Comparison of ENCODE assay signal across 20 mouse cellular contexts in the genomic region with DNA sequence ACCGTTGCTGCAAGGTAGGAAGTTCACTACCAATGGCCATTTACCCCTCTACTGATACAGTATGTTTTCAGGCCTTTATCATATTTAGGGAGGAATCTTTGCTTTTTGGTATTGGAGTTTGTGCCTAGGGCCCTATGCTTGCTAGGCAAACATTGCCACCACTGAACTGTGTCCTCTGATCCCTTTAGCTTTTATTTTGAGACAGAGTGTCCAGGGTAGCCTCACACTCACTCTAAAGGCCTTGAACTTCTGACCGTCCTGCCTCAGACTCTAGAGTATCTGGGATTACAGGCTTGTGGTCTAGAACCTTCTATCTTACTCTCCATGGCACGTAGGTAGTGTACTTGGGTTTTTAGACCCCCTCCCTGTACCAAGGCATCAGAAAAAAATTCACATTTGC. TPM values are rescaled to one million over a fixed set of nuclear protein-coding genes. Genes with fewer than 3 reads are reported as not detected.
"Had no signal": no experiment of that assay in that cellular context is flagged by ENCODE, and none has a peak within 500 bp of the region (broad histone marks: within the 10 kb centered on the region; RNA-seq: fewer than 3 reads in every experiment).

No protein-coding gene starts in this region.

- ATAC-seq: midbrain, embryonic 16.5 days had no signal

- H3K4me2 ChIP-seq: limb, embryonic 12.5 days; liver, embryonic 13.5 days; midbrain, embryonic 12.5 days; neural tube, embryonic 13.5 days; neural tube, embryonic 15.5 days had no signal

- H3K9me3 ChIP-seq: liver, embryonic 13.5 days; midbrain, embryonic 10.5 days; midbrain, embryonic 12.5 days; neural tube, embryonic 13.5 days; neural tube, embryonic 15.5 days had no signal

- H3K36me3 ChIP-seq: limb, embryonic 12.5 days; liver, embryonic 13.5 days; midbrain, embryonic 10.5 days; midbrain, embryonic 12.5 days; neural tube, embryonic 13.5 days; neural tube, embryonic 15.5 days had no signal

- H3K27ac ChIP-seq: limb, embryonic 12.5 days; liver, embryonic 13.5 days; midbrain, embryonic 10.5 days; midbrain, embryonic 12.5 days; neural tube, embryonic 13.5 days; neural tube, embryonic 15.5 days had no signal

- H3K4me3 ChIP-seq: limb, embryonic 12.5 days; liver, embryonic 13.5 days; midbrain, embryonic 10.5 days; midbrain, embryonic 12.5 days; myocyte; neural tube, embryonic 13.5 days; neural tube, embryonic 15.5 days had no signal

- DNase-seq: liver, embryonic 13.5 days; lung, postnatal 10 days; midbrain, embryonic 14.5 days; retina, postnatal 1 day; right cerebral cortex, adult 18-20 months; right cerebral cortex, postnatal 25 days; right cerebral cortex, postnatal 4 days; spleen, adult 18-20 months; thymus, adult 18-20 months; thymus, postnatal 14 days; thymus, postnatal 36 days had no signal

- H3K9ac ChIP-seq: limb, embryonic 12.5 days; liver, embryonic 13.5 days; midbrain, embryonic 12.5 days; neural tube, embryonic 13.5 days; neural tube, embryonic 15.5 days had no signal

RNA-seq across cellular contexts. Expression of a gene that starts 6.3 kb away (rescaled TPM):
- total RNA-seq: megakaryocyte, adult 5-6 weeks; megakaryocyte-erythroid progenitor cell, adult 5-6 weeks had no signal
- polyA plus RNA-seq: myocyte had no signal

RNA-seq across cellular contexts. Expression of a gene that starts 30.4 kb away (rescaled TPM):
- total RNA-seq: megakaryocyte, adult 5-6 weeks; megakaryocyte-erythroid progenitor cell, adult 5-6 weeks had no signal
- polyA plus RNA-seq: limb, embryonic 12.5 days; myocyte had no signal
